Mouse (Mus musculus) liver, adult 2 months (tissue): Measurements from ENCODE around the gene Tshz2.

Source experiments
- CTCF ChIP-seq: fragments of 200-500 bp; IDR thresholded peaks from 2 replicates; pipeline ENCODE4 v1.5.1; 2011; ENCODE audit warnings: low read depth, low read length, control low read depth
- POLR2A ChIP-seq: fragments of 200-500 bp; IDR thresholded peaks from 2 replicates; pipeline ENCODE4 v1.6.1; 2011; ENCODE audit warnings: low read length, control low read depth; ENCODE audit not compliant: insufficient read depth; ENCODE audit errors: extremely low read depth

GRCm38 (mm10) chr2:169914903-169915302 is 282.1 kb downstream of the Tshz2 start:
- no peak for TF ChIP-seq CTCF
- no peak for TF ChIP-seq POLR2A
